Mouse (Mus musculus): Measurements from ENCODE around the gene Gm47959. TPM values are rescaled to one million over a fixed set of nuclear protein-coding genes. Genes with fewer than 3 reads are reported as not detected.

Gm47959 gene
- polyA plus RNA-seq, 1 experiment from 2014 or later, result not detected

DNA sequence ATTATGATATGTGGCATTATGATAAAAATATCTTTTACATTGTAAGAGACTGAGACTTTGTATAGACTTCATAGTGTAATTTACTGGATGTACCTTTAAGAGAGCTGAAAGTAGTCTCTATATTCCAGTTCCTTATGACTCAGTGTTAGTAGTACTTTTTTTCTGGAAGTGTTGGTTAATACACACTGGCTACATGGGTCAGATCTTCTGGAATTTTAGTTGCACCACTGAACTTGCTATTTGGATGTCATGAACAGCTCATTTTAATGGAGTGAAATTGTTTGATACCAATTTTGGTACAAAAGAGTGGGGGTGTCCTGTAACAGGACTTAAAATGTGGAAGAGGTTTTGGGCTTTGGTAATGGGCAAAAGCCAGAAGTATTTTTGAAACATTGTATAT is 22.5 kb upstream of the Gm47959 start:
- DNase-seq (ENCODE audit: low spot score), result no peak
- Histone ChIP-seq H3K27me3 (ENCODE audit: control insufficient read depth, insufficient read depth, low read length) (no peaks in the 10 kb centered on the region), H3K4me1 (ENCODE audit: control insufficient read depth, insufficient read depth, low read length) (no peaks in the 10 kb centered on the region), H3K4me2 (ENCODE audit: low read depth, severe bottlenecking) (no peak overlapping the region), H3K9me3 (ENCODE audit: control insufficient read depth, low read length) (no peaks in the 10 kb centered on the region), H3K27ac (replicated peaks; ENCODE audit: low read depth, low read length) (no peak overlapping the region), H3K9ac (ENCODE audit: low read length) (no peak overlapping the region), H3K36me3 (ENCODE audit: control insufficient read depth, insufficient read depth, low read length) (no peaks in the 10 kb centered on the region), H3K4me3 (ENCODE audit: low read depth, low read length) (no peak overlapping the region)
- no peak for ATAC-seq (ENCODE audit: insufficient number of reproducible peaks, low FRiP score, low TSS enrichment, low read depth)

DNA sequence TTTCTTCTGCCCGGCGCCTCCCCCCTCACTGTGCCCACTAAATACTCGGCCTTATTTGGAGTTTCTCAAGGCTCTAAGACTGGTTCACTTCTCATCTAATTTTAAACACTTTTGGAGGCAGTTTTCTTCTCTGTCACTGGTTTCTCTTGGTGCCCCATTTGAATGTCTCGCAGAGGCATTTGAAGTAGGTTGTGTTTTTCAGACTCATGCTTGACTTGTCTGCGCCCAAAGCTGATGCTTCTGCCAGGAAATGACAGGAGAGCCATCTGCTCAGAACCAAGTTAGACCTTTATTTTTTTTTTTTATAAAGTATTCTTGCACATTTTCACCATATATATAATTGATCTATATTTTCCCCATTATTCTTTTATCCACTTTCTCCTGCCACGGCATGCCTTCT is 13.6 kb upstream of the Gm47959 start:
- Histone ChIP-seq H3K4me3 (ENCODE audit: low read depth, low read length) (no peak overlapping the region), H3K27me3 (ENCODE audit: control insufficient read depth, insufficient read depth, low read length) (no peaks in the 10 kb centered on the region), H3K27ac (replicated peaks; ENCODE audit: low read depth, low read length) (no peak overlapping the region), H3K4me1 (ENCODE audit: control insufficient read depth, insufficient read depth, low read length) (no peaks in the 10 kb centered on the region), H3K9ac (ENCODE audit: low read length) (no peak overlapping the region), H3K4me2 (ENCODE audit: low read depth, severe bottlenecking) (no peak overlapping the region), H3K36me3 (ENCODE audit: control insufficient read depth, insufficient read depth, low read length) (no peaks in the 10 kb centered on the region), H3K9me3 (ENCODE audit: control insufficient read depth, low read length) (0 out of 2 replicates have a peak, but pooled peaks cover 3% of the 10 kb centered on the region)
- ATAC-seq (ENCODE audit: insufficient number of reproducible peaks, low FRiP score, low TSS enrichment, low read depth), result no peak
- no peak for DNase-seq (ENCODE audit: low spot score)
- 93% methylated on average over 6 of the region's 6 CpGs for WGBS

DNA sequence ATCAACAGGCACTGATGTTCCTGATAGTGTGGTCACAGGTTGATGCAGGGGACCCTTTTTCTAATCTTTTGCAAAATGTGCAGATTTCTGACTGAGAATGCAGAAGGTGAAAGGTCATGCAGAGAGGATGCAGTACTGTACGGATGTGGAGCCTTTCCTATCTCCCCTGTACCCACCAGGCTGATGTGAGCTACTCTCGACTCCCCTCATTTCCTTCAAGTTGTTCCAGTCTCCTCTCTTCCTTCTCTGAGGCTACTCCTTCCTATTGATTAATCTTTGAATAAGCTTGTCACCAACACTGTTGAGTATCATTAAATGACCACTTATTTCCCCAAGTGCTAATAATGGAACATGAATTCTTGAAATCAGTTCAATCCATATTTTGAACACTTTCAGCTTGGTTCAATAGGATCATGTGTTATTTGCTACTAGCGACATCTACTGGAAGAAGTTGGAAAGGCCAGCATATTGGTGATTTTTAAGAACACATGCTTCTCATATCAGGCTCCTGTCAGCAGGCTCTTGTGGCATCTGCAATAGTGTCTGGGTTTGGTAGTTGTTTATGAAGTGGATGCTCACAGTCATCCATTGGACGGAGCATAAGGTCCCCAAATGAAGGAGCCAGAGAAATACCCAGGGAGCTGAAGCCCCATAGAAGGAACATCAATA is 12.7 kb upstream of the Gm47959 start:
- Histone ChIP-seq H3K4me1 (ENCODE audit: control insufficient read depth, insufficient read depth, low read length) (no peaks in the 10 kb centered on the region), H3K4me3 (ENCODE audit: low read depth, low read length) (no peak overlapping the region), H3K4me2 (ENCODE audit: low read depth, severe bottlenecking) (no peak overlapping the region), H3K9me3 (ENCODE audit: control insufficient read depth, low read length) (0 out of 2 replicates have a peak, but pooled peaks cover 3% of the 10 kb centered on the region), H3K27ac (replicated peaks; ENCODE audit: low read depth, low read length) (no peak overlapping the region), H3K36me3 (ENCODE audit: control insufficient read depth, insufficient read depth, low read length) (no peaks in the 10 kb centered on the region), H3K9ac (ENCODE audit: low read length) (no peak overlapping the region), H3K27me3 (ENCODE audit: control insufficient read depth, insufficient read depth, low read length) (no peaks in the 10 kb centered on the region)
- WGBS, result 45% methylated on average over 4 of the region's 4 CpGs
- ATAC-seq (ENCODE audit: insufficient number of reproducible peaks, low FRiP score, low TSS enrichment, low read depth) (no peak), DNase-seq (ENCODE audit: low spot score) (peak; percentile 31)

DNA sequence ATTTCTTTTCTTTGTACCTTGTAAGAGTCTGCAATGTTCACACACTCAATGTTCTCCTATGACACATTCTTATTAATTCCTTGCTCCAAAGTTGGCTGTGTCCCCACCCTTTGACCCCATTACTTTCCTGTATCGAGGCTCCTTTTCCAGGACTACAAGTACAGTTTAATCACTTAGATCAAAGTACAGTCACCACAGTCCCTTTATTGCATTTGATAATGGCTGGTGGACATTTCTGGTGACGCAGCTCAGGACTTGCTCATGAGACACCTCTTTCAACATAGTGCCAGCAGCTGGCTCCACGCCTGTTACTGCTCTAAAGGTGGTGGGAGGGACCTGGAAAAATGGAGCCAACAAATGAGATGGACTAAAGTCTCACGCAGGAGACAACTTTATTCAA is 9.3 kb upstream of the Gm47959 start:
- H3K27me3 ChIP-seq (ENCODE audit: control insufficient read depth, insufficient read depth, low read length), result no peaks in the 10 kb centered on the region
- no peak overlapping the region for H3K4me3 ChIP-seq (ENCODE audit: low read depth, low read length)
- H3K4me2 ChIP-seq (ENCODE audit: low read depth, severe bottlenecking), result no peak overlapping the region
- no peak overlapping the region for H3K9ac ChIP-seq (ENCODE audit: low read length)
- no peaks in the 10 kb centered on the region for H3K4me1 ChIP-seq (ENCODE audit: control insufficient read depth, insufficient read depth, low read length)
- DNase-seq (ENCODE audit: low spot score), result no peak
- H3K36me3 ChIP-seq (ENCODE audit: control insufficient read depth, insufficient read depth, low read length), result no peaks in the 10 kb centered on the region
- WGBS, result 63% methylated on average over 4 of the region's 4 CpGs
- H3K27ac ChIP-seq (replicated peaks; ENCODE audit: low read depth, low read length), result no peak overlapping the region
- no peaks in the 10 kb centered on the region for H3K9me3 ChIP-seq (ENCODE audit: control insufficient read depth, low read length)
- no peak for ATAC-seq (ENCODE audit: insufficient number of reproducible peaks, low FRiP score, low TSS enrichment, low read depth)

DNA sequence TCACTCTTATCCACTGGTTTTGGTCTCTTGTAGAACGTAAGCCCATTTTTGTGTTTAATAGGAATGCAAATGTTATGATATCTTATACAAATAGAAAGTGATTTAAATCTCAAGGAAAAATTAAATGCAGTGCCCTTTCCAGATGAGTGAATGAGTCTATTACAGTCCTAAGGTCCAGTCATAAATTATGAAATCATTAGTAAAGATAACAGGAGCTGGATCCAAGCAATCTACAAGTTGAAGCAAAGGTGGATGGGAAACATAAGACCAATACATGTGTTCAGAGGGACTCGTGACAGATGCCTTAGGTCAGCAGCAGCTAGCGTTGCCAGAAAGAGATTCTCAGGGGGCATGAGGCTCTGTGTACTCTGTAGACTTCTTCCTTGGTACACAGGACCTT is 8.8 kb upstream of the Gm47959 start:
- 77% methylated on average over 3 of the region's 3 CpGs for WGBS
- no peaks in the 10 kb centered on the region for H3K27me3 ChIP-seq (ENCODE audit: control insufficient read depth, insufficient read depth, low read length)
- DNase-seq (ENCODE audit: low spot score), result no peak
- ATAC-seq (ENCODE audit: insufficient number of reproducible peaks, low FRiP score, low TSS enrichment, low read depth), result no peak
- H3K27ac ChIP-seq (replicated peaks; ENCODE audit: low read depth, low read length), result no peak overlapping the region
- no peaks in the 10 kb centered on the region for H3K36me3 ChIP-seq (ENCODE audit: control insufficient read depth, insufficient read depth, low read length)
- H3K4me1 ChIP-seq (ENCODE audit: control insufficient read depth, insufficient read depth, low read length), result no peaks in the 10 kb centered on the region
- H3K4me2 ChIP-seq (ENCODE audit: low read depth, severe bottlenecking), result no peak overlapping the region
- no peak overlapping the region for H3K9ac ChIP-seq (ENCODE audit: low read length)
- H3K4me3 ChIP-seq (ENCODE audit: low read depth, low read length), result no peak overlapping the region
- H3K9me3 ChIP-seq (ENCODE audit: control insufficient read depth, low read length), result no peaks in the 10 kb centered on the region

DNA sequence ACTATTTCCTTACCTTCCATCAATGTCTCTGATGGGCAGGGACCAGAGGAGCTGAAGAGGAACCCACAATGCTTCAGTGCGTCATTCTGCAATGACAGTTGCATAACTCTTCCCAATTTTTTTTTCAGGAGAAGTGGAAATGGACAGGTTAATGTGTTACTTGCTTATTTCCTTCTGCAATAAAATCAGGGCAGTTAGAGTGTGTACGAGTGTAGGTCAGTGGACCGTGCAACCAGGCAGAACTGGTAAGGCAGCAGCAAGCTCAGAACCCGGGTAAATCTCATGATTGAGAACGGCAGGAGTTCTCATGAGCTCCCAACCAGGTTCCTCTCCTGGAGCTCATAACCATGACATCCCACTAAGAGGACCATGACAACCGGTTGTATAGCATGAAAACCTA is 8.3 kb upstream of the Gm47959 start:
- WGBS, result 85% methylated on average over 6 of the region's 6 CpGs
- no peak overlapping the region for H3K27ac ChIP-seq (replicated peaks; ENCODE audit: low read depth, low read length)
- no peaks in the 10 kb centered on the region for H3K4me1 ChIP-seq (ENCODE audit: control insufficient read depth, insufficient read depth, low read length)
- H3K4me3 ChIP-seq (ENCODE audit: low read depth, low read length), result no peak overlapping the region
- no peaks in the 10 kb centered on the region for H3K27me3 ChIP-seq (ENCODE audit: control insufficient read depth, insufficient read depth, low read length)
- H3K9ac ChIP-seq (ENCODE audit: low read length), result no peak overlapping the region
- no peak for ATAC-seq (ENCODE audit: insufficient number of reproducible peaks, low FRiP score, low TSS enrichment, low read depth)
- H3K36me3 ChIP-seq (ENCODE audit: control insufficient read depth, insufficient read depth, low read length), result no peaks in the 10 kb centered on the region
- no peak overlapping the region for H3K4me2 ChIP-seq (ENCODE audit: low read depth, severe bottlenecking)
- DNase-seq (ENCODE audit: low spot score), result no peak
- no peaks in the 10 kb centered on the region for H3K9me3 ChIP-seq (ENCODE audit: control insufficient read depth, low read length)

DNA sequence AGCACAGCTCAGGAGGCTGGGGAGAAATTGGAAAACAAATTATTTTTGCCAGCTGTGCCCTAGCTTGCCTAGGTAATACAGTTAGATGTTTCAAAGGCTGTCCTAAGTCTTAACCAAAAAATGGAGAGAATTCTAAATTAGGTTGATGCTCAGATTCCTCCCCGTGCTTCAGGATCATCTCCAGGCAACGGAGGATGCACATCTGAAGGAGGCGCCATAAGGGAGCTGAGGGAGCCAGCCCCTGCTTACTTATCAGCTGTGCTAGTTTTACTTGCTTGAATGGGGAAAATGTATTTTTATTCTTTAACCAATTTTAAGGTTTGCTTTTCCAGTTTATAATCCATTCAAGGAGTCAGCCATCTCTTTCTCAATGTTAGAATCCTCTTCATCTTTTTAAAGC is 6.4 kb upstream of the Gm47959 start:
- 83% methylated on average over 3 of the region's 3 CpGs for WGBS
- Histone ChIP-seq H3K9ac (ENCODE audit: low read length) (no peak overlapping the region), H3K9me3 (ENCODE audit: control insufficient read depth, low read length) (no peaks in the 10 kb centered on the region), H3K27me3 (ENCODE audit: control insufficient read depth, insufficient read depth, low read length) (no peaks in the 10 kb centered on the region), H3K4me1 (ENCODE audit: control insufficient read depth, insufficient read depth, low read length) (no peaks in the 10 kb centered on the region), H3K4me2 (ENCODE audit: low read depth, severe bottlenecking) (no peak overlapping the region), H3K27ac (replicated peaks; ENCODE audit: low read depth, low read length) (no peak overlapping the region), H3K4me3 (ENCODE audit: low read depth, low read length) (no peak overlapping the region), H3K36me3 (ENCODE audit: control insufficient read depth, insufficient read depth, low read length) (no peaks in the 10 kb centered on the region)
- DNase-seq (ENCODE audit: low spot score), result no peak
- no peak for ATAC-seq (ENCODE audit: insufficient number of reproducible peaks, low FRiP score, low TSS enrichment, low read depth)

DNA sequence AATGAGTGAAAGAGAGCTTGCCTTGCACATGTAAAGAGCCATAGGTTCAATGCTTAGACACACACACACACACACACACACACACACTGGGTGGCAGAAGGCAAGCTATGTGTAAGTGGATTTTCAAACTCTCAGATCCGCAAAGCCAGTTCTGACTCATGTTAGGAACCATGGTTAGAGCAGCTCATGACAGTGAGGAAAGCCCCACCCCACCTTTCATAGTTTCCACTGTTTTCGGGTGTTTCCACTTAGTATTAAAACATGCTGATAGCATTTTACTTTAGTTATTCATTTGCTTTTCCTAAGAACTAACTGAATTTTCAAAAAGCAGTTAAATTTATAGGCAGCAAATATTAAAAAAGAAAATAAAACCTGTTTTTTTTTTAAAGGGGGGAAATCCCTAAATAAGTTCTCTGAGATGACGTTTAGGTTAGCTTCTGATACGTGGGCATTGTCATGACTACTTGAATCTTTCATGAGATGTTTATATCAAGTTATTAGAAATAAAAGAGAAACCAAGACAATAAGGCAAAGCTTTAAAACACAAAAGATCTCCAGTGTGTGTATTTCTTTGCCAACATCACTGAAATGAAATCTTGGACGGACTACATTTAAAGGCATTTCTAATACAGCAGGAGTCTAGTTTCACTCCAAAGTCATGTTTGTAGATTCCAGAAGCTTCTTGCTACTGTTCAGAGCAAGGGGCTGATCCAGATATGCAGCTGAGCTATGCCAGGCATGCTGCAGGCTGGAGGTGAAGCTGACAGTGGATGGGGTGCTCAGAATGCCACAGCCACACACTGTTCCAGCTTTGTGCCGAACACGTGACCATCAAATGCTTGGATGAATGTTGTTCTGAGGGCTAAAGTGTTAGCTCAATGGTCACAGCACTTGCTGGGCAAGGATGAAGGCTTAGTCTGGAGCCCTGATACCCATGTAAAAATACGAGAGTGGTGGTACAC is 6.2 kb downstream of the Gm47959 start:
- H3K4me3 ChIP-seq (ENCODE audit: low read depth, low read length), result no peak overlapping the region
- H3K9me3 ChIP-seq (ENCODE audit: control insufficient read depth, low read length), result no peaks in the 10 kb centered on the region
- ATAC-seq (ENCODE audit: insufficient number of reproducible peaks, low FRiP score, low TSS enrichment, low read depth) (no peak), DNase-seq (ENCODE audit: low spot score) (no peak)
- no peaks in the 10 kb centered on the region for H3K4me1 ChIP-seq (ENCODE audit: control insufficient read depth, insufficient read depth, low read length)
- no peak overlapping the region for H3K4me2 ChIP-seq (ENCODE audit: low read depth, severe bottlenecking)
- no peaks in the 10 kb centered on the region for H3K27me3 ChIP-seq (ENCODE audit: control insufficient read depth, insufficient read depth, low read length)
- no peaks in the 10 kb centered on the region for H3K36me3 ChIP-seq (ENCODE audit: control insufficient read depth, insufficient read depth, low read length)
- H3K9ac ChIP-seq (ENCODE audit: low read length), result no peak overlapping the region
- 80% methylated on average over 8 of the region's 8 CpGs for WGBS
- H3K27ac ChIP-seq (replicated peaks; ENCODE audit: low read depth, low read length), result no peak overlapping the region
